Mouse (Mus musculus): Measurements from ENCODE around the gene Ccdc170.

DNA sequence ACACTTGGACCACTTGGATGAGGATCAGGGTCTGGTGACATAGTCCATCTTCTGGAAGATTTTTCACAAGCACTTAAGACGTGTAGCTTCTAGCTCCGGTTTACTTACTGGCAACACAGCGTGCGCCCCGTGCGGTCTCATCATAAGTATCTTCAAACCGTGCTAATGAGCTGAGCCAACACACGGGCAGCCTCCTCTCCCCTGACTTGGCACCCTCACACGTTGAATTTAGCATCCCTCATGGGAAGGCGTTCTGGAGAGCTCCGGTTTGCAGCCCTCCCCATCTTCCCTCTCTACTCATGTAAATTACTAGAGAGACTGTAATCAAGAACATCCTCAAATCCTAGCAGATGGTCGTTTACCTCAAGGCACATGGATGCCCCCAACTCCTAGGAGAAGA lies 116.6 kb downstream of the Ccdc170 start:
- TF ChIP-seq CTCF (IDR thresholded peaks at IDR 0.05) (no peak), EP300 (IDR thresholded peaks at IDR 0.05; ENCODE audit: insufficient read depth, low read depth, low read length) (no peak)
